Mouse (Mus musculus) embryonic stem cell, embryonic (primary cell): ENCODE measurements around the gene H60b.
"Not testable (repeated sequence)": the region's sequence is repeated elsewhere in the genome, so short reads cannot be mapped to it uniquely, and the experiment has no call there.

Experiments
- CTCF ChIA-PET, 4 experiments: fragments of 300-600 bp in 2 of 4; fragments of 350-600 bp in 2 of 4; sonication (Branson Sonifier 250); formaldehyde crosslinking; loops; one replicate each; lab custom pipeline; 2022; ENCODE audit warnings: inconsistent platforms in 2 of 4; lab: Charles Lee
- POLR2A ChIA-PET, 4 experiments: fragments of 300-600 bp in 2 of 4; fragments of 350-600 bp in 2 of 4; sonication (Branson Sonifier 250); formaldehyde crosslinking; loops; one replicate each; lab custom pipeline; 2022; ENCODE audit warnings: antibody characterized with exemption in 4 of 4, inconsistent platforms in 1 of 4; lab: Charles Lee

Gene H60b

GRCm38 (mm10) chr10:22159131-22159561 lies 760 bp downstream of the H60b start:
- POLR2A ChIA-PET = interaction anchor here in 3 of 4 experiments (0.6 to 3.4 kb wide), 11 partner anchors 10 to 1105 kb away, joined by 3 to 18 read pairs (median 3); partner anchors contain the start of gene E030030I06Rik (in 2 of the 3)

GRCm38 (mm10) chr10:22159581-22160140 lies 1.3 kb downstream of the H60b start:
- POLR2A ChIA-PET = interaction anchor here in 3 of 4 experiments (0.6 to 3.4 kb wide), 12 partner anchors 10 to 1105 kb away, joined by 3 to 18 read pairs (median 4); partner anchors contain the start of gene E030030I06Rik (in 2 of the 3)
- CTCF ChIA-PET = interaction anchor here in 2 of 4 experiments (0.7 kb wide), 2 partner anchors 9 to 115 kb away, joined by 5 to 6 read pairs; no protein-coding TSS in a partner anchor

More at GRCm38 (mm10) chr10:22159131-22159561, 760 bp downstream of the H60b start:
- CTCF ChIA-PET = interaction anchor here in 1 of 4 experiments (0.7 kb wide), 1 partner anchor 9 kb away, joined by 5 read pairs; no protein-coding TSS in a partner anchor

GRCm38 (mm10) chr10:22163279-22163678 lies 4.9 kb downstream of the H60b start:
- POLR2A ChIA-PET = not testable (repeated sequence)
- CTCF ChIA-PET = interaction anchor here in 1 of 4 experiments (1.0 kb wide), 1 partner anchor 22 kb away, joined by 3 read pairs; no protein-coding TSS in a partner anchor

- CTCF ChIA-PET = interaction anchor here in 1 of 4 experiments (1.0 kb wide), 1 partner anchor 23 kb away, joined by 3 read pairs; no protein-coding TSS in a partner anchor
- POLR2A ChIA-PET = not testable (repeated sequence)
Measured at GRCm38 (mm10) chr10:22163705-22164583, 5.6 kb downstream of the H60b start.

- CTCF ChIA-PET, POLR2A ChIA-PET: not testable (repeated sequence)
Measured at GRCm38 (mm10) chr10:22165328-22166003, 7.1 kb downstream of the H60b start.

GRCm38 (mm10) chr10:22166025-22166424 lies 7.6 kb downstream of the H60b start:
- CTCF ChIA-PET, POLR2A ChIA-PET: not testable (repeated sequence)

- POLR2A ChIA-PET, CTCF ChIA-PET: not testable (repeated sequence)
Measured at GRCm38 (mm10) chr10:22167061-22167460, 8.7 kb downstream of the H60b start.

- CTCF ChIA-PET = not testable (repeated sequence)
- POLR2A ChIA-PET = interaction anchor here in 1 of 4 experiments (0.5 kb wide), 1 partner anchor 135 kb away, joined by 3 read pairs; no protein-coding TSS in a partner anchor
Measured at GRCm38 (mm10) chr10:22169116-22169515, 10.7 kb downstream of the H60b start.

- POLR2A ChIA-PET = interaction anchor here in 1 of 4 experiments (0.7 kb wide), 1 partner anchor 188 kb away, joined by 3 read pairs; the partner anchor contains the start of gene Raet1d
- CTCF ChIA-PET = not testable (repeated sequence)
Measured at GRCm38 (mm10) chr10:22172431-22173334, 14.3 kb downstream of the H60b start.

- CTCF ChIA-PET, POLR2A ChIA-PET: not testable (repeated sequence)
Measured at GRCm38 (mm10) chr10:22173335-22174189, 15.2 kb downstream of the H60b start.

GRCm38 (mm10) chr10:22174190-22174487 lies 15.8 kb downstream of the H60b start:
- POLR2A ChIA-PET, CTCF ChIA-PET: not testable (repeated sequence)

GRCm38 (mm10) chr10:22176515-22176914 lies 18.1 kb downstream of the H60b start:
- POLR2A ChIA-PET, CTCF ChIA-PET: not testable (repeated sequence)

- POLR2A ChIA-PET, CTCF ChIA-PET: not testable (repeated sequence)
Measured at GRCm38 (mm10) chr10:22191035-22191434, 32.6 kb downstream of the H60b start.

- CTCF ChIA-PET, POLR2A ChIA-PET: not testable (repeated sequence)
Measured at GRCm38 (mm10) chr10:22201352-22201751, 43.0 kb downstream of the H60b start.

GRCm38 (mm10) chr10:22202784-22203583 lies 44.6 kb downstream of the H60b start:
- CTCF ChIA-PET, POLR2A ChIA-PET: not testable (repeated sequence)

GRCm38 (mm10) chr10:22206443-22206842 lies 48.1 kb downstream of the H60b start:
- CTCF ChIA-PET, POLR2A ChIA-PET: not testable (repeated sequence)
